Mouse (Mus musculus): ENCODE data around the gene Gm20909. TPM values are rescaled to one million over a fixed set of nuclear protein-coding genes. Genes with fewer than 3 reads are reported as not detected.
"Not testable (repeated sequence)": the region's sequence is repeated elsewhere in the genome, so short reads cannot be mapped to it uniquely, and the experiment has no call there.

The Gm20909 gene
- polyA plus RNA-seq (2015; fragmentation: Nextera tagmentation; extraction: Ambion mirVana), result not detected in 2 replicates

- not testable (repeated sequence) for H3K27ac ChIP-seq (ENCODE audit: low read length); DNase-seq (ENCODE audit: low spot score); H3K9ac ChIP-seq (replicated peaks; ENCODE audit: low read depth); H3K36me3 ChIP-seq (ENCODE audit: insufficient read depth, low read length); ATAC-seq; H3K27me3 ChIP-seq (replicated peaks; ENCODE audit: insufficient read depth, low read length); H3K4me1 ChIP-seq (ENCODE audit: insufficient read depth, low read depth, low read length); H3K4me2 ChIP-seq (replicated peaks; ENCODE audit: low read depth, low read length); H3K9me3 ChIP-seq (ENCODE audit: low read length); H3K4me3 ChIP-seq (ENCODE audit: low read depth, low read length)
- WGBS, result no CpG with 5 or more reads among the region's 4 CpGs
Observed at GRCm38 (mm10) chrY:21164270-21164669, at the start of gene Gm20909. Gm20909 (plus strand) TSS chrY:21164570.

Other genes starting within 250 kb of the Gm20909 start
- gene Gm29866, start 170.9 kb upstream of the Gm20909 start, polyA plus RNA-seq (2015; fragmentation: Nextera tagmentation; extraction: Ambion mirVana), result not detected in 2 replicates
- gene Gm20865, start 77.0 kb downstream of the Gm20909 start, polyA plus RNA-seq (2015; fragmentation: Nextera tagmentation; extraction: Ambion mirVana), result not detected in 2 replicates

Data from lung, postnatal 0 days (tissue).